Mouse (Mus musculus): ENCODE measurements around the gene Acnat2.
"Not testable (repeated sequence)": the region's sequence is repeated elsewhere in the genome, so short reads cannot be mapped to it uniquely, and the experiment has no call there.

Acnat2 gene

DNA sequence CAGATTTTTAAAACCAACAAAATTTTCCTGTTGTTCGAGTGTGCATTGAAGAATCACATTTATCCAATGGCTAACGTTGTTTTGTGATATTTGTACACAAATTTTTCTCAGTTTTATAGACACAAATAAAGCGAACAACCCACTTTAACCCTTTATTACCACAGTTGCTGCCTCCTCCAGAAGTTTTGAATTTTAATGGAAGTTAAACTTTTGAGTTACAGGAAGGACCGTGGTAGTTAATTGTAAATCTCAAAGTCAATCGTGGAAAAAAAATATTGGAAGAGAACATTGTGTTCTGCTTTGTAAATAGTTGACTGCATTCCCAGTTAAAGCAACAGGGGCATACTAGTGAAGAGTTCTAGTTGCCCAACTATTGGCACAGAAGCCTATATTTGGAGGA is at the start of gene Acnat2:
Gene Acnat2, minus strand, starts transcription at position 195 of the 400 bp plus-strand sequence.
- not testable (repeated sequence) for DNase-seq

DNA sequence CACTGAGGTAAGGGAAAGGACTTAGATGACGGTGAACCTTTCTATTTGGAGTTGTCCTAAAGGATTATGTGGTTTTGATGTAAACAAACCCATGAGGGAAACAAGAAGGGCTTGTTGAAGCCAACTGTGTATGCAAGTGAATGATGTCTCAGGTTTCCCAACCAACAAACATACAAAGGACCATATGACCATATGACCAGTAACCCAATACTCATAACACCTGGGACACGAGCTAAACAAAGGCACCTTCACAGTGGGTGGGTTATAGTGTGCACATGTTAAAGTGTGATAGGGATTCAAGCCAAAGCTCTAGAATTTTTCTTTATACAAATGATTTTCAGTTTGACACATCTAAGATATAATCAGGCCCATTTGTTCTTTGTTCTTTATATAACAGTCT is 48.2 kb upstream of the Acnat2 start:
- no peak for DNase-seq

DNA sequence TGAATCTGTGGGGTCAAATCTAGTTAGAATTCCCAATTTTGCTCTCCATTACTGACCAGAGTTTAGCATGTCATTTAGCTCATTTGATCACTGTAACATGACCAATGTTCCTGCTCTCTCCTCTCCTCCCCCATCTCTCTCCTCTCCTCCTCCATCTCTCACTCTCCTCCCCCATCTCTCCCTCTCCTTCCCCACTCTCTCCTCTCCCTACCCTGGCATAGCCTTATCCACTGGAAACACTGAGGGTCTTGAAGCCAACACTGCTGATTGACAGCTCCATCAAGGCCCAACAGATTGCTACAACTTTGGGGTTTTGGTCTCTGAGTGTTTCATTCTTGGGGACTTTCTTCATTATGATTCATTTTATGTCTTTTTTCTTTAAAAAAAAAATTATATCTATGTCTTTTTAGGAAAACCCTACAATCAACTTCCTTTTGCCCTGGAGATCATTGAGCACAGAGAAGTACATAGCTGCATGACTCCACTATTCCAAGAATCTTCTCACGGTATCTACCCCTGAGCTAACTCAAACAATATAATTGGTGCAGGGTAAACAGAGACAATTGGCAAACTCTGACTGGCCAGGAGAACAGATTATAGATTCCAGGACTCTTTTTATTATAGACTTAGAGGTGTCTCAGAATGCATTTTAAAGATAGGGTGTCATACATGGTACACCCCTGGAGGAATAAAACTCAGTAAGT is 44.0 kb upstream of the Acnat2 start:
- no peak for DNase-seq

DNA sequence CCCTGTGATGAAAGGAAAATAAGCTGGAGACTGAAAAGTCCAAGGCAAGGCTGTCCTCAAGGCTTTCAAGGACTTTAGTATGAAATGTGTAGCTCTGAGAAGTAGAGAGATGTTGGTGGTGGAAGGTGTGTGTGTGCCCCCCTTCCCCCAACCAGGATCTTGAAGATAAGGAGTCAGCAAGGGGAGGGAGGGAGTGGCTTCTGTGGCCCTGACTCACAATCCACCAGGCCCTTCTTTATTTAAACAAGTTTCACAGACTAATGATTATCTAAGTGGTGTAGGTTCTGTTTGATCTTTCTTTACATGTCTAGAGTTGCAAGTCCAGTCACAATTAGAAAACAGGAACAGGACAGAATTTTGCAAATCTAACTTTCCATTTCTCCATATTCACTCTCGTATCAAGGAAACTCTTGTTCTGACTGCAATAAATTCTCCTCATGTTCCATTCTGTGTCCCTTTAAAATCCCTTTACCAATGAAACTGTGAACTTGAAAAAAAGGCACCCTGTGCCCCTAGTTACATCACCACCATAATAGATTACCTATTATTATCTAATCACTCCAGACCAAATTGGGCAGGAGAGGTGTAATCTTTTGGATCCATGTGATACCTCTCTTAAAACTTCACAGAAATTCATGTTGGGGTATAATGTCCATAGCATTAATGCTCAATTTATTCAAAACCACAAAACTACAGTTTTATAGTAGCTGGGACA is 43.3 kb upstream of the Acnat2 start:
- DNase-seq, result peak in 1 of 2 experiments; percentile 5

DNA sequence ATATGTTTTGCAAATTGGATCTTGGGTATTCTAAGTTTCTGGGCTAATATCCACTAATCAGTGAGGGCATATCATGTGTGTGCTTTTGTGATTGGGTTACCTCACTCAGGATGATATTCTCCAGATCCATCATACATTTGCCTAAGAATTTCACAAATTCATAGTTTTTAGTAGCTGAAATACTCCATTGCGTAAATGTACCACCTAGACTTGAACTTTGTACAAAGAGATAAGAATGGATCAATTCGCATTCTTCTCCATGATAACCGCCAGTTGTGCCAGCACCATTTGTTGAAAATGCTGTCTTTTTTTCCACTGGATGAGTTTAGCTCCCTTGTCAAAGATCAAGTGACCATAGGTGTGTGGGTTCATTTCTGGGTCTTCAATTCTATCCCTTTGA is 29.0 kb upstream of the Acnat2 start:
- not testable (repeated sequence) for DNase-seq

DNA sequence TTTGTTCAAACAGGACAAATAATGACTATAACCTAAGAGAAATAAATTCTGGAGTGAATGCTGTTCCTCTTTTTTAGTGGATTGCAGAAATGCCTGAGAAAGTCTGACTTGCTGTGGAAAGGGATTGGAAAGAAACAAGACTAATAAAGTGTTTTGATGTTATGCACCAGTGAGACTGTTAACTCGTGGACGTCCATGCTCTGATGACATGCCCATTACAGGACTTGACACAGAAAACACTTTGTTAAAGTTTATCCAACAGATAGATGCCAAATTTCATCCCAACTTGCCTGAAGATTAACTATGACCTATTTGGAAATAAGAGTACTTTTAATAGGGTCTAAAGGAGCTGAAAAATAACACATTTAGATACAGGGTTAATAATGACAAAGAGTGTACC is 2.2 kb upstream of the Acnat2 start:
- not testable (repeated sequence) for DNase-seq

DNA sequence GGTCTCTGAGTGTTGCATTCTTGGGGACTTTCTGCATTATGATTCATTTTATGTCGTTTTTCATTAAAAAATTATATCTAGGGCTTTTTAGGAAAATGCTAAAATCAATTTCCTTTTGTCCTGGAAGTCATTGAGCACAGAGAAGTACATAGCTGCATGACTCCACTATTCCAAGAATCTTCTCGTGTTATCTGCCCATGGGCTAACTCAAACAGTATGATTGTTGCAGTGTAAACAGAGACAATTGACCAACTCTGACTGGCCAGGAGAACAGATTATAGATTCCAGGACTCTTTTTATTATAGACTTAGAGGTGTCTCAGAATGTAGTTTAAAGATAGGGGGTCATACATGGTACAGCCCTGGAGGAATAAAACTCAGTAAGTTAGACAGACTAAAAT is 21.1 kb downstream of the Acnat2 start:
- no peak for DNase-seq

DNA sequence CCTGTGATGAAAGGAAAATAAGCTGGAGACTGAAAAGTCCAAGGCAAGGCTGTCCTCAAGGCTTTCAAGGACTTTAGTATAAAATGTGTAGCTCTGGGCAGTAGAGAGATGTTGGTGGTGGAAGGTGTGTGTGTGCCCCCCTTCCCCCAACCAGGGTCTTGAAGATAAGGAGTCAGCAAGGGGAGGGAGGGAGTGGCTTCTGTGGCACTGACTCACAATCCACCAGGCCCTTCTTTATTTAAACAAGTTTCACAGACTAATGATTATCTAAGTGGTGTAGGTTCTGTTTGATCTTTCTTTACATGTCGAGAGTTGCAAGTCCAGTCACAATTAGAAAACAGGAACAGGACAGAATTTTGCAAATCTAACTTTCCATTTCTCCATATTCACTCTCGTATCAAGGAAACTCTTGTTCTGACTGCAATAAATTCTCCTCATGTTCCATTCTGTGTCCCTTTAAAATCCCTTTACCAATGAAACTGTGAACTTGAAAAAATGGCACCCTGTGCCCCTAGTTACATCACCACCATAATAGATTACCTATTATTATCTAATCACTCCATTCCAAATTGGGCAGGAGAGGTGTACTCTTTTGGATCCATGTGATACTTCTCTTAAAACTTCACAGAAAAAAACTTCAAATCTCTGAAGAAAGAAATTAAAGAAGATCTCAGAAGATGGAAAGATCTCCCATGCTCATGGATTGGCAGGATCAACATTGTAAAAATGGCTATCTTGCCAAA is 24.2 kb downstream of the Acnat2 start:
- not testable (repeated sequence) for DNase-seq

DNA sequence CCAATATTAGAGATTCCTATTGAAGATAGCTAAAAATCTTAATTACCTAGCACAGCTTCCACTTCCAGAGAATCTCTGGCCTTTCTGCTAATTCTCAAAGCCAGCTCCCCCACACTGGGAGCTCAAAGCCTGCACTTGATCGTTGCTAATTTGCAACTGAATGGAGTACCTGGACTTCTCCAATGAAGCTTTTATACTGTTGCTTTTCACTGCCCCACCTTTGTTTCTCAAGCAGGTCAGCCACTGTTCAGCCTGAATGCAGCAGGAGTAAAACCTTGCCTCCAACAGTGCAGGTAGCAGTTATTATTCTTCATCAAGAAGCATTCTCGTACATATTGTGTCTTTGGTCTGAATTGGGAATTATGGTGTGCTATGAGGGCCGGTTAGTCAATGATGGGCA is 39.9 kb downstream of the Acnat2 start:
- DNase-seq, result not testable (repeated sequence)

DNA sequence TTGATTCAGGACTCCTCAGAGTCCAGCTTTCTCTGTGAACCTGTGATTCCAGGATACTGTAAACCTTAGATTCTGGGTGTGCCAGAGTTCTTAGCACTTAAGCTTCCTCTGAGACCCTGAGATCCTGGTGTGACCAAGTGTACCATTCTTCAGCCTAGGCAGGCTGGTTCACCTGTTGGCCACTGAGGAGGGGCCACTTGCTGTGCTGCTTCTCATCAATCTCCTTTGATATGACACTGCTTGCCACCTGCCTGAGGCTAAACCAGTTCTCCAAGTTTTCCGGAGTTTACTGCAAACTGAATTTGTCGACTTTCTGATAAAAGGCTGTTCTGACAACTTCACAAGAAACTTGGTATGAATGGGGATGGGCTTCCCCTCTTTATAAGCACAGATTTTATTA is 50.9 kb downstream of the Acnat2 start:
- no peak for DNase-seq

DNA sequence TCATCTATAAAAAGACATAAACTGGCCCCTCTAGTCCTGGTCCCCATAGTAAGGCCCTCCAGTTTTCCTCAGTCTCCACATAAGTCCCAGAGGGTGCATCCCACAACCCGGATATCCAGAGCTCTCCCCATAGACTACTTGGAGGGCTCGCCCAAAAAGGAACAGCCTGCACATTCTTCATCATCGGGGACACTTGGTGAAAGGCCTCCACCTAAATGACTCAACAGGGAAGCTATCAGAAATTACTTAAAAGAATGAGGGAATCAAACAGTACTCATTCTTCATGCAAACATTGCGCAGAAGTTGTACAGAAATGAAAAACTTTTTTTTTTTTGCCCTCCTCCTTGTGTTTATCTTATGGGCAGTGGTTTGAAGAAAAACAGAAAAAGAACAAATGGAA is 57.5 kb downstream of the Acnat2 start:
- DNase-seq, result no peak

DNA sequence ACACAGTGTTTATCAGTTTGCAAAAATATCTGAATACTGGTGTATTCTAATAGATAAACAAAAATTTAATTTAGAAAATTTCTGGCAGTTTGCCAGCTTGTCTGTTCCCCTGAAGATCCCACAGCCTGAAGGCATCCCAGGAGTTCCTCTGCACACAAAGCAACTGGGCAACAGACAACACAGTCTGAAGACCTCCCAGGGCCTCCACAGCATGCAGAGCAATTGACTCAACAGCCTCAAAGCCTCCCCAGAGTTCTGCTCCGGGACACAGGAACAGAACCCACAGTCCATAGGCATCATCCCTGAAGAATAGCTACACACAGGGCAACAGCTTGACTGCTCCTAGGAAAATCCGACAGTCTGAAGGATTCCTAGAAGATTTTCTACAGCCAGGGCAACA is 59.3 kb downstream of the Acnat2 start:
- DNase-seq, result no peak

DNA sequence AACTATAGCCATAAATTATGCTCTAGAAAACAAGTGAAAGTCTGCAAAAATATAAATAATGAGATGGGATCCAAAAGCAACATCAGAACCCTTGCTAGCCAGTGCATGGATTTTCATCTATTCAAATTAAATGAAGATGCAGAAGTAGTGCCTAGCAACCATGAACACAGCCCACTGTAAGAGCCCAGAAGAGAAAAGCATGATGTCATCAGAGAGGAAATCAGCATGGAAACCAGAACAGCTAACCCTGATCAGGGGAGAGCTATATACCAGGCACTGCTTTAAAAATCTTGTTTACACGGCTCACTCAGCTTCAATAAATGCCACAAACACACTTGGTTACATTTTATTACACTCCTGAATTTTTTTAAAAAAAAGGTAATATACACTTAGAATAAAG is 60.0 kb downstream of the Acnat2 start:
- DNase-seq, result not testable (repeated sequence)

DNA sequence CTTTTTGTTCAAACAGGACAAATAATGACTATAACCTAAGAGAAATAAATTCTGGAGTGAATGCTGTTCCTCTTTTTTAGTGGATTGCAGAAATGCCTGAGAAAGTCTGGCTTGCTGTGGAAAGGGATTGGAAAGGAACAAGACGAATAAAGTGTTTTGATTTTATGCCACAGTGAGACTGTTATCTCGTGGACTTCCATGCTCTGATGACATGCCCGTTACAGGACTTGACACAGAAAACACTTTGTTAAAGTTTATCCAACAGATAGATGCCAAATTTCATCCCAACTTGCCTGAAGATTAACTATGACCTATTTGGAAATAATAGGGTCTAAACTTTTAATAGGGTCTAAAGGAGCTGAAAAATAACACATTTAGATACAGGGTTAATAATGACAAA is 67.9 kb downstream of the Acnat2 start:
- not testable (repeated sequence) for DNase-seq

DNA sequence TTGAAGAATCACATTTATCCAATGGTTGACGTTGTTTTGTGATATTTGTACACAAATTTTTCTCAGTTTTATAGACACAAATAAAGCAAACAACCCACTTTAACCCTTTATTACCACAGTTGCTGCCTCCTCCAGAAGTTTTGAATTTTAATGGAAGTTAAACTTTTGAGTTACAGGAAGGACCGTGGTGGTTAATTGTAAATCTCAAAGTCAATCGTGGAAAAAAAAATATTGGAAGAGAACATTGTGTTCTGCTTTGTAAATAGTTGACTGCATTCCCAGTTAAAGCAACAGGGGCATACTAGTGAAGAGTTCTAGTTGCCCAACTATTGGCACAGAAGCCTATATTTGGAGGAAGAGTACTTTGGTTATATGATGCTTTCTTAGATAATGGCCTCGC is 70.0 kb downstream of the Acnat2 start:
- DNase-seq, result not testable (repeated sequence)
